Mouse (Mus musculus): Measurements from ENCODE around the gene Trim29. TPM values are rescaled to one million over a fixed set of nuclear protein-coding genes. Genes with fewer than 3 reads are reported as not detected.
A peak's percentile ranks its signal among the peaks of the same experiment; 100 is the strongest.

The Trim29 gene
- polyA plus RNA-seq, 1 experiment from 2014 or later: 0.65 TPM

DNA sequence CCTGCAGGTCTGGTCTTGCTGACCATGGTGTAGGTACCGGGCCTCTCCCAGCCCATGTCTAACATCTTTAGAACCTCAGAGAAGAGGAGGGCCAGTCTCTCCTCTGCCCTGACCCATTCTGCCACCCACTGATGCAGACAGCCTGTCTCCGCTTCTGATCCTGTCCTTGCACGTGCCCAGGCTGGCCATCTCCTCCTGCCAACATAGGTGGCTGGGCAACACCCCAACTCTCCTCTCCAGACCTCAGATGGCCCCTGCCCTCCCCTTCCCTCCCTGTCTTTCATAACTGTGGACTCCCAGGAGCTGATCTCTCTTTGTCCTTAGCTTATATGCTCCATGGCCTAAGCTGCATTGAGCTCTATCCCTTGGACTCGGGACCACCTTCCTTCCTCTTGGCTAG is 5.8 kb downstream of the Trim29 start:
- H3K4me1 ChIP-seq: peaks cover 9% of the 10 kb centered on the region; the same call in 1 of the 2 replicates
- H3K36me3 ChIP-seq (replicated peaks): no peaks in the 10 kb centered on the region
- H3K27me3 ChIP-seq: no peaks in the 10 kb centered on the region
- 92% methylated on average over 4 of the region's 4 CpGs for WGBS
- H3K9me3 ChIP-seq: no peaks in the 10 kb centered on the region
- H3K27ac ChIP-seq: no peak overlapping the region
- no peak overlapping the region for H3K4me2 ChIP-seq
- no peak overlapping the region for H3K9ac ChIP-seq
- no peak overlapping the region for H3K4me3 ChIP-seq (replicated peaks)
- no peak for ATAC-seq (ENCODE audit: low FRiP score)

- no peak for ATAC-seq (ENCODE audit: low FRiP score)
These were observed 8.0 kb downstream of the Trim29 start for GRCm38 (mm10) chr9:43318661-43319060.

GRCm38 (mm10) chr9:43321951-43322350 is 11.3 kb downstream of the Trim29 start:
- no peaks in the 10 kb centered on the region for H3K27me3 ChIP-seq
- no peak for ATAC-seq (ENCODE audit: low FRiP score)
- no peak overlapping the region for H3K27ac ChIP-seq
- H3K9me3 ChIP-seq: no peaks in the 10 kb centered on the region
- H3K9ac ChIP-seq: no peak overlapping the region
- no peak overlapping the region for H3K4me3 ChIP-seq (replicated peaks)
- no peak overlapping the region for H3K4me2 ChIP-seq
- H3K36me3 ChIP-seq (replicated peaks): no peaks in the 10 kb centered on the region
- 83% methylated on average over 6 of the region's 6 CpGs for WGBS
- H3K4me1 ChIP-seq: no peaks in the 10 kb centered on the region

More at GRCm38 (mm10) chr9:43318661-43319060, 8.0 kb downstream of the Trim29 start:
- H3K9ac ChIP-seq: no peak overlapping the region
- no peaks in the 10 kb centered on the region for H3K36me3 ChIP-seq (replicated peaks)
- 91% methylated on average over 10 of the region's 10 CpGs for WGBS
- no peak overlapping the region for H3K4me2 ChIP-seq
- no peaks in the 10 kb centered on the region for H3K9me3 ChIP-seq
- H3K4me1 ChIP-seq: peaks cover 9% of the 10 kb centered on the region; the same call in 1 of the 2 replicates
- no peaks in the 10 kb centered on the region for H3K27me3 ChIP-seq
- no peak overlapping the region for H3K4me3 ChIP-seq (replicated peaks)
- no peak overlapping the region for H3K27ac ChIP-seq

DNA sequence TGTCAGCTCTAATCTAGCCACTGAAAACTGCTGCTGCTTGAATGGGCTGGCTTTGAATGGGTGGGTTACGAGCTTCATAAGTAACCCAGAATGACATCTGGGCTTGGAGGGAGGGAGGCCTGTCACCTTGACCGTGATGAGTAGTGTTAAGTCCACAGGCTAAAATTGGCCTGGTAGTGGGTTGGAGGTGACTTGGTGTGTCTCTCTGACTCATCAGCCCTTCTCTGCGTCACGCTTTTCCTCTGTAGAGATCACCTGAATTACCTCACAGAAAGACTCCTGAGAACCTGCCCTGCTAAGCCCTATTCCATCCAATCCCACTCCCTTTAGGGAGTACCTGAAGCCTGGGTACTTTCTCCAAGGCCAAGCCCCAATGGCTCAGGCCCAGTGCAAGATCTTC is 12.0 kb downstream of the Trim29 start:
- Histone ChIP-seq H3K4me2 (no peak overlapping the region), H3K36me3 (replicated peaks) (no peaks in the 10 kb centered on the region), H3K27me3 (no peaks in the 10 kb centered on the region), H3K9me3 (no peaks in the 10 kb centered on the region), H3K9ac (no peak overlapping the region), H3K4me3 (replicated peaks) (no peak overlapping the region), H3K27ac (no peak overlapping the region), H3K4me1 (peaks cover 5% of the 10 kb centered on the region)
- no peak for ATAC-seq (ENCODE audit: low FRiP score)
- WGBS: 85% methylated on average over 4 of the region's 4 CpGs

- Histone ChIP-seq H3K4me2 (no peak overlapping the region), H3K9ac (no peak overlapping the region), H3K27me3 (no peaks in the 10 kb centered on the region), H3K4me3 (replicated peaks) (no peak overlapping the region), H3K9me3 (no peaks in the 10 kb centered on the region), H3K36me3 (replicated peaks) (no peaks in the 10 kb centered on the region), H3K27ac (no peak overlapping the region), H3K4me1 (peaks cover 5% of the 10 kb centered on the region)
- 81% methylated on average over 3 of the region's 3 CpGs for WGBS
- ATAC-seq (ENCODE audit: low FRiP score): no peak
These were observed 14.8 kb downstream of the Trim29 start for GRCm38 (mm10) chr9:43325486-43325885.

GRCm38 (mm10) chr9:43326015-43326631 is 15.5 kb downstream of the Trim29 start:
- WGBS: 88% methylated on average over 7 of the region's 7 CpGs
- Histone ChIP-seq H3K9ac (no peak overlapping the region), H3K4me2 (no peak overlapping the region), H3K9me3 (no peaks in the 10 kb centered on the region), H3K27me3 (no peaks in the 10 kb centered on the region), H3K36me3 (replicated peaks) (no peaks in the 10 kb centered on the region), H3K27ac (no peak overlapping the region), H3K4me1 (peaks cover 5% of the 10 kb centered on the region), H3K4me3 (replicated peaks) (no peak overlapping the region)
- no peak for ATAC-seq (ENCODE audit: low FRiP score)

DNA sequence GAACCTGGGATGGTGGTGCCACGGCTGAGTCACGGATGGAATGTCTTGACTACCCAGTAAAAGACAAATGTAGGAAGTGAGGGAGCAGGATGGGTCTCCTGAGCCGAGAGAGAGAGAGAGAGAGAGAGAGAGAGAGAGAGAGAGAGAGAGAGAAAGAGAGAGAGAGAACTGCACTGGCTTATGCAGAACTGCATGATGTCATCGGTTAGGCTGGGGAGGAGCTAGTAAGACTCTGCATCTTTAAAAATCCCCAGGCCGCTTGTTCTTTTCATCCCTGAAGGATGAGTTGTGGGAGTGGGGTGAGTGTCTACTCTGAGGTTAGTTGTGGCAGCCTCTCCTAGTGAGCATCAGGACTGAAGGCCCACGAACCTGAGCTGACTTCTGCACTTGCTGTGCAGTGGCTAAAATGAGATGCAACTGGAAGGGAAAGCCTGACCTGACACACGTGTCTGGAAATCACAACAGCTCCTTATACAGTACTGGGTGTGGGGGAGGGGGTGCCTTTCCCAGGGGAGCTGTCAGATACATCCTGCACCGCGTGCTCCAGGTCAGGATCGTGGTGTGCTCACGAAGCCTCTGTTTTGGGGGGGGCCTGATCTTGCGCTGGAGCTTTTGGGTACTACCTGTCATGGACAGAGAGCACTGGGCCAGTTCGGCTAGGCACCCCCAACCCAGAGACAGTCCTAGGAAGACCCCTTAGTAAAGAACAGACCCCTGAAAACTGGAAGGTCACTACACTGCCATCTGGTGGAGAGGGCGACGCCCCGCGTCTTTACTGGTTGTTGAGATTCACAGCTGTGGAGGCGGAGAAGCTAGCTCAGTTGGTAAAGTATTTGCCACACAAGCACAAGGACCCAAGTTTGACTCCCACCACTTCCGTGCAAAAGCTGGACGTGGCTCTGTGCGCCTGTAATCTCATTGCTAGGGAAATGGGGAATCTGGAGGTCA is 16.8 kb downstream of the Trim29 start:
- H3K36me3 ChIP-seq (replicated peaks): no peaks in the 10 kb centered on the region
- H3K9ac ChIP-seq: no peak overlapping the region
- 0 out of 2 replicates have a peak, but pooled peaks have one; percentile 51 for ATAC-seq (ENCODE audit: low FRiP score)
- no peak overlapping the region for H3K27ac ChIP-seq
- H3K9me3 ChIP-seq: no peaks in the 10 kb centered on the region
- no peak overlapping the region for H3K4me2 ChIP-seq
- no peaks in the 10 kb centered on the region; the same call in 1 of the 2 replicates for H3K27me3 ChIP-seq
- 52% methylated on average over 21 of the region's 21 CpGs for WGBS
- H3K4me3 ChIP-seq (replicated peaks): no peak overlapping the region
- peaks cover 5% of the 10 kb centered on the region for H3K4me1 ChIP-seq

DNA sequence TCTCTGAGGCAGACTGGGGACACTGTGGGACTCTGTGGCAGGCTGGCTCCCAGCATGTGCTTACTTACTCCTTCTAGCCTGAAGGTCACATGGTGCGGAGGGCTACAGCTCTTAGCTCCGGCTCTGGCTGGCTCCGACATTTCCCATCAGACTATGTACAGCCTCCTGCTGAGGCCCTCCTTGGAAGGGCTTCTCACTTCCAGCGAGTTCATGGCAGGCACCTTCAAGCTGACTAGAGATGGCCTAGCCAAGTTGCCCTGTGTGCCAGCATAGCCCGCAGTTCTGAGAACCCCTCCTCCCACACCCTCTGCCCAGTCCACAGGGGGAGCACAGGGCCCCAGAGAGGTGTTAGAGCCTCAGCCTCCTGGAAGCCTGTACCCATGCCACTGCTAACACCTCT is 19.8 kb downstream of the Trim29 start:
- Histone ChIP-seq H3K36me3 (replicated peaks) (no peaks in the 10 kb centered on the region), H3K4me3 (replicated peaks) (no peak overlapping the region), H3K9me3 (no peaks in the 10 kb centered on the region), H3K4me1 (peaks cover 5% of the 10 kb centered on the region), H3K27ac (no peak overlapping the region), H3K4me2 (no peak overlapping the region), H3K27me3 (no peaks in the 10 kb centered on the region; the same call in 1 of the 2 replicates), H3K9ac (peak overlapping the region; percentile 29; the same call in 1 of the 2 replicates)
- WGBS: 47% methylated on average over 5 of the region's 5 CpGs
- no peak for ATAC-seq (ENCODE audit: low FRiP score)

GRCm38 (mm10) chr9:43331476-43332471 is 21.1 kb downstream of the Trim29 start:
- Histone ChIP-seq H3K4me3 (replicated peaks) (no peak overlapping the region), H3K9ac (no peak overlapping the region), H3K4me2 (no peak overlapping the region), H3K36me3 (replicated peaks) (no peaks in the 10 kb centered on the region), H3K27me3 (no peaks in the 10 kb centered on the region; the same call in 1 of the 2 replicates), H3K9me3 (no peaks in the 10 kb centered on the region), H3K4me1 (peaks cover 7% of the 10 kb centered on the region), H3K27ac (no peak overlapping the region)
- no peak for ATAC-seq (ENCODE audit: low FRiP score)
- WGBS: 87% methylated on average over 8 of the region's 8 CpGs

GRCm38 (mm10) chr9:43334476-43334875 is 23.8 kb downstream of the Trim29 start:
- Histone ChIP-seq H3K4me3 (replicated peaks) (no peak overlapping the region), H3K4me2 (no peak overlapping the region), H3K27ac (no peak overlapping the region), H3K9ac (no peak overlapping the region), H3K4me1 (peaks cover 8% of the 10 kb centered on the region), H3K36me3 (replicated peaks) (no peaks in the 10 kb centered on the region), H3K27me3 (peaks cover 3% of the 10 kb centered on the region; the same call in 1 of the 2 replicates), H3K9me3 (no peaks in the 10 kb centered on the region)
- 77% methylated on average over 8 of the region's 8 CpGs for WGBS
- no peak for ATAC-seq (ENCODE audit: low FRiP score)

GRCm38 (mm10) chr9:43337636-43338035 is 27.0 kb downstream of the Trim29 start:
- Histone ChIP-seq H3K4me2 (no peak overlapping the region), H3K4me1 (peaks cover 12% of the 10 kb centered on the region), H3K4me3 (replicated peaks) (no peak overlapping the region), H3K9ac (no peak overlapping the region), H3K36me3 (replicated peaks) (no peaks in the 10 kb centered on the region), H3K27ac (no peak overlapping the region), H3K9me3 (no peaks in the 10 kb centered on the region), H3K27me3 (0 out of 2 replicates have a peak, but pooled peaks cover 5% of the 10 kb centered on the region)
- ATAC-seq (ENCODE audit: low FRiP score): no peak
- WGBS: 69% methylated on average over 4 of the region's 4 CpGs

Measured in forebrain, embryonic 12.5 days (tissue).